Mouse (Mus musculus) myocyte (in vitro differentiated cells): ENCODE data around the gene Med13l. TPM values are rescaled to one million over a fixed set of nuclear protein-coding genes. Genes with fewer than 3 reads are reported as not detected.

Experiments
- H3K27me3 ChIP-seq: one replicate; pipeline ENCODE4 v1.6.1; 2011; ENCODE audit not compliant: control insufficient read depth, insufficient read depth, insufficient read length
- H3K36me3 ChIP-seq: one replicate; pipeline ENCODE4 v1.6.1; 2011; ENCODE audit not compliant: control insufficient read depth, insufficient read depth
- H3K4me2 ChIP-seq: one replicate; pipeline ENCODE4 v1.6.1; 2011; ENCODE audit warnings: low read depth, control low read depth
- H3K4me3 ChIP-seq: one replicate; pipeline ENCODE4 v1.5.1; 2011; ENCODE audit warnings: mild to moderate bottlenecking, control low read depth, moderate library complexity
- H3K79me2 ChIP-seq: one replicate; pipeline ENCODE4 v1.6.1; 2011; ENCODE audit not compliant: control insufficient read depth, insufficient read depth
- H3ac ChIP-seq: one replicate; pipeline ENCODE4 v1.6.1; 2011; ENCODE audit not compliant: control insufficient read depth, insufficient read length
- CEBPB ChIP-seq: IDR thresholded peaks from 2 replicates; pipeline ENCODE4 v1.6.1; 2011; ENCODE audit warnings: mild to moderate bottlenecking, moderate library complexity; ENCODE audit not compliant: poor library complexity, insufficient read depth, severe bottlenecking
- E2F4 ChIP-seq: IDR thresholded peaks from one replicate; pipeline ENCODE4 v1.6.1; 2011; ENCODE audit warnings: mild to moderate bottlenecking, control low read depth, moderate library complexity; ENCODE audit not compliant: insufficient read depth
- MAX ChIP-seq: IDR thresholded peaks from one replicate; pipeline ENCODE4 v1.6.1; 2011; ENCODE audit warnings: low read depth, mild to moderate bottlenecking, control low read depth
- MYOD1 ChIP-seq, 3 experiments: IDR thresholded peaks; one replicate each; pipeline ENCODE4 v1.6.1; 2011; ENCODE audit warnings: control low read depth in 2 of 3, low read depth in 2 of 3, mild to moderate bottlenecking in 2 of 3, moderate library complexity in 1 of 3; ENCODE audit not compliant: insufficient read length in 2 of 3, control insufficient read depth in 1 of 3
- MYOG ChIP-seq, 3 experiments: IDR thresholded peaks; one replicate each; pipeline ENCODE4 v1.6.1; 2011; ENCODE audit warnings: control low read depth in 2 of 3, low read depth in 2 of 3, mild to moderate bottlenecking in 2 of 3; ENCODE audit not compliant: insufficient read length in 2 of 3, control insufficient read depth in 1 of 3, insufficient read depth in 1 of 3
- POLR2A ChIP-seq: IDR thresholded peaks from one replicate; pipeline ENCODE4 v1.6.1; 2011; ENCODE audit warnings: low read depth, mild to moderate bottlenecking, control low read depth, moderate library complexity; ENCODE audit not compliant: insufficient read length
- POLR2AphosphoS2 ChIP-seq: IDR thresholded peaks from one replicate; pipeline ENCODE4 v1.6.1; 2011; ENCODE audit warnings: low read depth, control low read depth; ENCODE audit not compliant: insufficient read length
- REST ChIP-seq: IDR thresholded peaks from one replicate; pipeline ENCODE4 v1.6.1; 2011; ENCODE audit warnings: mild to moderate bottlenecking, control low read depth, moderate library complexity; ENCODE audit not compliant: insufficient read depth, insufficient read length
- SRF ChIP-seq: IDR thresholded peaks from one replicate; pipeline ENCODE4 v1.6.1; 2011; ENCODE audit warnings: low read depth; ENCODE audit not compliant: control insufficient read depth, insufficient read length
- TCF12 ChIP-seq: IDR thresholded peaks from one replicate; pipeline ENCODE4 v1.6.1; 2011; ENCODE audit warnings: mild to moderate bottlenecking, control low read depth; ENCODE audit not compliant: poor library complexity, insufficient read depth, severe bottlenecking
- TCF3 ChIP-seq: IDR thresholded peaks from one replicate; pipeline ENCODE4 v1.6.1; 2011; ENCODE audit warnings: low read depth, control low read depth; ENCODE audit not compliant: insufficient read length
- USF1 ChIP-seq: IDR thresholded peaks from one replicate; pipeline ENCODE4 v1.6.1; 2011; ENCODE audit warnings: low read depth, mild to moderate bottlenecking, control low read depth, moderate library complexity
- polyA plus RNA-seq: library from polyadenylated mRNA; unstranded; fragments of >200 nt; fragmentation: generic; extraction: Trizol; gene quantifications from one replicate; pipeline ENCODE4 v1.2.1, GENCODE M21; 2012; ENCODE audit warnings: missing spikeins

Gene Med13l
- polyA plus RNA-seq, 1 experiment: 7.4 TPM

GRCm38 (mm10) chr5:118589186-118589892 is 28.9 kb downstream of the Med13l start:
- Histone ChIP-seq H3K27me3 (no peaks in the 10 kb centered on the region), H3K79me2 (peaks cover 91% of the 10 kb centered on the region), H3ac (no peak overlapping the region), H3K36me3 (no peaks in the 10 kb centered on the region), H3K4me3 (no peak overlapping the region), H3K4me2 (no peak overlapping the region)
- TF ChIP-seq MYOD1 (IDR thresholded peaks at IDR 0.05; ENCODE audit: control insufficient read depth in 1 of 3, insufficient read length in 2 of 3, low read depth in 2 of 3) (peak in 2 of 3 experiments; percentile 32 to 45), CEBPB (no peak)

GRCm38 (mm10) chr5:118590868-118591267 is 30.4 kb downstream of the Med13l start:
- no peaks in the 10 kb centered on the region for H3K36me3 ChIP-seq
- H3K4me2 ChIP-seq: no peak overlapping the region

GRCm38 (mm10) chr5:118591826-118592499 is 31.5 kb downstream of the Med13l start:
- Histone ChIP-seq H3K36me3 (no peaks in the 10 kb centered on the region), H3ac (no peak overlapping the region), H3K4me2 (no peak overlapping the region), H3K79me2 (peaks cover 81% of the 10 kb centered on the region), H3K27me3 (no peaks in the 10 kb centered on the region), H3K4me3 (no peak overlapping the region)
- TF ChIP-seq MYOG (IDR thresholded peaks at IDR 0.05; ENCODE audit: control insufficient read depth in 1 of 3, insufficient read depth in 1 of 3, insufficient read length in 2 of 3, low read depth in 2 of 3): no peak
- no peak for TF ChIP-seq POLR2A
- TF ChIP-seq SRF: no peak
- TF ChIP-seq TCF12: no peak
- no peak for TF ChIP-seq MAX

More at GRCm38 (mm10) chr5:118590868-118591267, 30.4 kb downstream of the Med13l start:
- Histone ChIP-seq H3K27me3 (no peaks in the 10 kb centered on the region), H3K4me3 (no peak overlapping the region), H3K79me2 (peaks cover 87% of the 10 kb centered on the region), H3ac (no peak overlapping the region)
- TF ChIP-seq MYOG (IDR thresholded peaks at IDR 0.05; ENCODE audit: control insufficient read depth in 1 of 3, insufficient read depth in 1 of 3, insufficient read length in 2 of 3, low read depth in 2 of 3) (no peak), SRF (no peak), CEBPB (no peak), MAX (no peak), TCF12 (no peak)

GRCm38 (mm10) chr5:118594470-118595236 is 34.2 kb downstream of the Med13l start:
- Histone ChIP-seq H3K4me2 (peak overlapping the region; percentile 42), H3K27me3 (no peaks in the 10 kb centered on the region), H3ac (no peak overlapping the region), H3K4me3 (no peak overlapping the region), H3K79me2 (peaks cover 81% of the 10 kb centered on the region), H3K36me3 (no peaks in the 10 kb centered on the region)
- no peak for TF ChIP-seq POLR2AphosphoS2
- TF ChIP-seq USF1: no peak
- TF ChIP-seq POLR2A: no peak
- TF ChIP-seq MYOD1 (IDR thresholded peaks at IDR 0.05; ENCODE audit: control insufficient read depth in 1 of 3, insufficient read length in 2 of 3, low read depth in 2 of 3): no peak

GRCm38 (mm10) chr5:118595901-118596300 is 35.4 kb downstream of the Med13l start:
- Histone ChIP-seq H3K36me3 (no peaks in the 10 kb centered on the region), H3K27me3 (no peaks in the 10 kb centered on the region), H3ac (no peak overlapping the region)

More at GRCm38 (mm10) chr5:118595901-118596300, 35.4 kb downstream of the Med13l start:
- Histone ChIP-seq H3K79me2 (peaks cover 81% of the 10 kb centered on the region), H3K4me2 (no peak overlapping the region), H3K4me3 (no peak overlapping the region)
- TF ChIP-seq MYOG (IDR thresholded peaks at IDR 0.05; ENCODE audit: control insufficient read depth in 1 of 3, insufficient read depth in 1 of 3, insufficient read length in 2 of 3, low read depth in 2 of 3): no peak
- no peak for TF ChIP-seq SRF
- TF ChIP-seq REST: no peak
- TF ChIP-seq POLR2A: no peak
- TF ChIP-seq USF1: no peak
- TF ChIP-seq CEBPB: no peak
- no peak for TF ChIP-seq MYOD1 (IDR thresholded peaks at IDR 0.05; ENCODE audit: control insufficient read depth in 1 of 3, insufficient read length in 2 of 3, low read depth in 2 of 3)
- TF ChIP-seq POLR2AphosphoS2: no peak
- no peak for TF ChIP-seq TCF12
- no peak for TF ChIP-seq TCF3
- no peak for TF ChIP-seq MAX
- TF ChIP-seq E2F4: no peak
